ENCODE assay signal across 15 mouse cellular contexts in genomic region chr6:47648316-47648715, GRCm38 (mm10). TPM values are rescaled to one million over a fixed set of nuclear protein-coding genes. Genes with fewer than 3 reads are reported as not detected.
A peak's percentile ranks its signal among the peaks of the same experiment; 100 is the strongest.
DNase-seq lines count a peak whose midpoint lies in the region; ATAC-seq and TF ChIP-seq lines count a peak whose summit lies in the region.
"Had no signal": no experiment of that assay in that cellular context is flagged by ENCODE, and none has a peak within 500 bp of the region (broad histone marks: within the 10 kb centered on the region; RNA-seq: fewer than 3 reads in every experiment).

No protein-coding gene starts in this region.

- H3K4me1 ChIP-seq in neural tube, embryonic 15.5 days, result no peaks in the 10 kb centered on the region
- H3K4me1 ChIP-seq: heart, embryonic 15.5 days; midbrain, embryonic 12.5 days had no signal

- no peak for TF ChIP-seq CTCF in left cerebral cortex, adult 2 months (IDR thresholded peaks at IDR 0.05)

- no peak for ATAC-seq in neural tube, embryonic 15.5 days (ENCODE audit: low FRiP score)
- ATAC-seq: CD4-positive, CD25-positive, alpha-beta regulatory T cell, adult 4 months; intestine, postnatal 0 days had no signal

- H3K9me3 ChIP-seq in neural tube, embryonic 15.5 days (replicated peaks), result no peaks in the 10 kb centered on the region
- H3K9me3 ChIP-seq: heart, embryonic 15.5 days; liver, embryonic 15.5 days; midbrain, embryonic 12.5 days had no signal

- no peaks in the 10 kb centered on the region; the same call in 1 of the 2 replicates for H3K27me3 ChIP-seq in neural tube, embryonic 15.5 days (replicated peaks)
- H3K27me3 ChIP-seq: heart, embryonic 15.5 days had no signal

- H3K4me2 ChIP-seq in neural tube, embryonic 15.5 days, result no peak overlapping the region
- H3K4me2 ChIP-seq: heart, embryonic 15.5 days; hindbrain, embryonic 14.5 days; liver, embryonic 15.5 days; midbrain, embryonic 12.5 days had no signal

- WGBS in neural tube, embryonic 15.5 days, result 93% methylated on average over 7 of the region's 7 CpGs

- DNase-seq in heart, adult 11 months, result peak; percentile 87
- no peak for DNase-seq in heart, postnatal 4 days
- DNase-seq in left cerebral cortex, adult 2 months (ENCODE audit: extremely low spot score in 1 of 2, low spot score in 2 of 2), result peak; percentile 10 to 22
- no peak for DNase-seq in left cerebral cortex, postnatal 4 days
- peak; percentile 14 for DNase-seq in MN1 (ENCODE audit: low spot score)
- DNase-seq in cerebellum, adult 18-20 months, result peak; percentile 6 to 19
- no peak for DNase-seq in adrenal gland, adult (ENCODE audit: inconsistent age in 2 of 2, low spot score in 1 of 2)
- DNase-seq: lung, postnatal 36 days had no signal

- no peaks in the 10 kb centered on the region for H3K36me3 ChIP-seq in neural tube, embryonic 15.5 days
- H3K36me3 ChIP-seq: heart, embryonic 15.5 days; liver, embryonic 15.5 days; midbrain, embryonic 12.5 days had no signal

- H3K27ac ChIP-seq in left cerebral cortex, adult 2 months, result no peak overlapping the region
- no peak overlapping the region for H3K27ac ChIP-seq in neural tube, embryonic 15.5 days (replicated peaks)
- H3K27ac ChIP-seq: heart, embryonic 15.5 days; hindbrain, embryonic 14.5 days; liver, embryonic 15.5 days; midbrain, embryonic 12.5 days had no signal

- no peak overlapping the region for H3K9ac ChIP-seq in neural tube, embryonic 15.5 days (replicated peaks)
- H3K9ac ChIP-seq: heart, embryonic 15.5 days; hindbrain, embryonic 14.5 days; liver, embryonic 15.5 days; midbrain, embryonic 12.5 days had no signal

- no peak overlapping the region for H3K4me3 ChIP-seq in left cerebral cortex, adult 2 months
- no peak overlapping the region for H3K4me3 ChIP-seq in neural tube, embryonic 15.5 days (replicated peaks)
- H3K4me3 ChIP-seq: heart, embryonic 15.5 days; liver, embryonic 15.5 days; midbrain, embryonic 12.5 days had no signal

- intact Hi-C loops in left cerebral cortex, adult 2 months (cut with DNase I), result no loop called here
- intact Hi-C loops in left cerebral cortex, postnatal 4 days (cut with DNase I), result no loop called here

RNA-seq across cellular contexts. Expression of gene Ezh2, which starts 53.2 kb away (rescaled TPM):
- total RNA-seq in heart, postnatal 4 days (2021), result 10 to 100 TPM; 73.5 to 81.2 TPM
- total RNA-seq in left cerebral cortex, adult 2 months (2021), result 10 to 100 TPM; 11.3 to 13.5 TPM
- 10 to 100 TPM; 65.4 to 69.6 TPM for total RNA-seq in left cerebral cortex, postnatal 4 days (2021)
- 48.1 and 60.3 TPM in 2 replicates for polyA plus RNA-seq in neural tube, embryonic 15.5 days (2015; fragmentation: Nextera tagmentation; extraction: Ambion mirVana)

Comparison
In these comparisons a context has a peak if more than half of its experiments do, and no peak if none do; other contexts are left out.
1. DNase-seq: peak in heart, adult 11 months (single experiment), left cerebral cortex, adult 2 months (2 of 2), MN1 (single experiment) and cerebellum, adult 18-20 months (2 of 2); none in heart, postnatal 4 days (single experiment), left cerebral cortex, postnatal 4 days (single experiment) and adrenal gland, adult (0 of 2).
2. RNA of gene Ezh2, which starts 53.2 kb away (total RNA-seq): 73.5 to 81.2 TPM in heart, postnatal 4 days and 65.4 to 69.6 TPM in left cerebral cortex, postnatal 4 days; 11.3 to 13.5 TPM in left cerebral cortex, adult 2 months; every median in the first group is over 4 times any median in the second.